Mouse (Mus musculus) liver, adult 2 months (tissue): Measurements from ENCODE around the gene Gm7534.

ENCODE experiments used
- CTCF ChIP-seq: fragments of 200-500 bp; IDR thresholded peaks from 2 replicates; pipeline ENCODE4 v1.5.1; 2011; ENCODE audit warnings: low read depth, low read length, control low read depth
- POLR2A ChIP-seq: fragments of 200-500 bp; IDR thresholded peaks from 2 replicates; pipeline ENCODE4 v1.6.1; 2011; ENCODE audit warnings: low read length, control low read depth; ENCODE audit not compliant: insufficient read depth; ENCODE audit errors: extremely low read depth

- no peak for TF ChIP-seq CTCF
- TF ChIP-seq POLR2A: no peak
Observed at GRCm38 (mm10) chr4:134250930-134251240, 48.1 kb upstream of the Gm7534 start.
